ENCODE assay signal across 8 mouse cellular contexts in genomic region chr6:118138731-118139709, GRCm38 (mm10). TPM values are rescaled to one million over a fixed set of nuclear protein-coding genes. Genes with fewer than 3 reads are reported as not detected.
A peak's percentile ranks its signal among the peaks of the same experiment; 100 is the strongest.
DNase-seq lines count a peak whose midpoint lies in the region; ATAC-seq lines count a peak whose summit lies in the region.

Csgalnact2 (minus strand) TSS chr6:118139140.

- H3K27ac ChIP-seq in hindbrain, embryonic 16.5 days (ENCODE audit: low read depth, low read length): peak within 1 kb of the TSS; percentile 85
- peak within 1 kb of the TSS; percentile 36 for H3K27ac ChIP-seq in macrophage

- peak within 1 kb of the TSS; percentile 86 for H3K4me3 ChIP-seq in hindbrain, embryonic 16.5 days (ENCODE audit: low read length)
- H3K4me3 ChIP-seq in macrophage (ENCODE audit: inconsistent target): peak within 1 kb of the TSS; percentile 77

- DNase-seq in R1 (ENCODE audit: low read depth, low spot score): peak; percentile 87
- peak; percentile 95 to 96 for DNase-seq in cerebellum, postnatal 25 days
- DNase-seq in frontal cortex, postnatal 36 days (ENCODE audit: low spot score in 2 of 2): peak; percentile 90 to 92
- peak; percentile 88 to 93 for DNase-seq in left cerebral cortex, adult 18-20 months (ENCODE audit: low spot score in 2 of 2)
- DNase-seq in right cerebral cortex, adult 18-20 months: peak; percentile 94
- peak; percentile 81 for DNase-seq in urinary bladder, postnatal 10 days (ENCODE audit: low spot score)

- peak within 1 kb of the TSS; percentile 90 for H3K9ac ChIP-seq in hindbrain, embryonic 16.5 days (ENCODE audit: low read depth, low read length)

- peaks cover 42% of the 10 kb centered on the region for H3K79me2 ChIP-seq in macrophage (ENCODE audit: inconsistent target)

- ATAC-seq in hindbrain, embryonic 16.5 days: peak; percentile 99

- H3K27me3 ChIP-seq in hindbrain, embryonic 16.5 days (replicated peaks; ENCODE audit: control insufficient read depth, insufficient read depth, low read length): no peaks in the 10 kb centered on the region

- H3K36me3 ChIP-seq in hindbrain, embryonic 16.5 days (ENCODE audit: control insufficient read depth, insufficient read depth, low read length): no peaks in the 10 kb centered on the region
- H3K36me3 ChIP-seq in macrophage (ENCODE audit: inconsistent target): no peaks in the 10 kb centered on the region

- H3K4me1 ChIP-seq in hindbrain, embryonic 16.5 days (ENCODE audit: control insufficient read depth, insufficient read depth, low read depth, low read length): 0 out of 2 replicates have a peak, but pooled peaks cover 3% of the 10 kb centered on the region

- peak within 1 kb of the TSS; percentile 85 for H3K4me2 ChIP-seq in hindbrain, embryonic 16.5 days (ENCODE audit: low read length)

- no peaks in the 10 kb centered on the region for H3K9me3 ChIP-seq in hindbrain, embryonic 16.5 days (ENCODE audit: control insufficient read depth, low read length)

- WGBS in hindbrain, embryonic 16.5 days: 6% methylated on average over 54 of the region's 66 CpGs
- 5% methylated on average over 59 of the region's 66 CpGs for WGBS in macrophage (ENCODE audit: missing documents)

RNA-seq across cellular contexts. Expression of gene Csgalnact2, which starts in this region (rescaled TPM):
- 10.7 and 10.9 TPM in 2 replicates for polyA plus RNA-seq in hindbrain, embryonic 16.5 days (2015; fragmentation: Nextera tagmentation; extraction: Ambion mirVana)
- 10 to 100 TPM; 11.0 to 11.6 TPM for total RNA-seq in left cerebral cortex, adult 18-20 months (2021)
- 10 to 100 TPM in 24 of 26 experiments, 1 to 10 TPM in 2; 7.9 to 36.5 (median 23.9) TPM for total RNA-seq in macrophage (2018; cell fraction: chromatin; rRNA removed)
- 10 to 100 TPM; 10.3 to 30.2 (median 20.1) TPM for total RNA-seq in macrophage (2018; cell fraction: cytosol; rRNA removed)
- total RNA-seq in macrophage (2018; cell fraction: nucleus; rRNA removed): 10 to 100 TPM; 11.2 to 60.9 (median 31.8) TPM
- polyA plus RNA-seq in macrophage (2018): 19.7 to 20.0 TPM (median 19.8 TPM) in 3 replicates

Comparison
In these comparisons a context has a peak if more than half of its experiments do, and no peak if none do; other contexts are left out.
1. Peak in every context shown above with its lines: DNase-seq, ATAC-seq, H3K4me3 ChIP-seq and H3K27ac ChIP-seq.